Comparison of ENCODE assay signal across 16 mouse cellular contexts in genomic region chrX:105794806-105795403, GRCm38 (mm10). TPM values are rescaled to one million over a fixed set of nuclear protein-coding genes. Genes with fewer than 3 reads are reported as not detected.
A peak's percentile ranks its signal among the peaks of the same experiment; 100 is the strongest.
DNase-seq lines count a peak whose midpoint lies in the region; ATAC-seq and TF ChIP-seq lines count a peak whose summit lies in the region.
"Had no signal": no experiment of that assay in that cellular context is flagged by ENCODE, and none has a peak within 500 bp of the region (broad histone marks: within the 10 kb centered on the region; RNA-seq: fewer than 3 reads in every experiment).

No protein-coding gene starts in this region.

- no peak overlapping the region for H3K4me3 ChIP-seq in hindbrain, embryonic 13.5 days
- no peak overlapping the region for H3K4me3 ChIP-seq in hindbrain, postnatal 0 days (ENCODE audit: low read length)
- no peak overlapping the region for H3K4me3 ChIP-seq in midbrain, embryonic 12.5 days
- no peak overlapping the region for H3K4me3 ChIP-seq in midbrain, postnatal 0 days (ENCODE audit: low read depth, low read length)
- H3K4me3 ChIP-seq in forebrain, embryonic 14.5 days (ENCODE audit: low read depth, low read length), result no peak overlapping the region
- H3K4me3 ChIP-seq in stomach, embryonic 16.5 days (replicated peaks; ENCODE audit: low read length), result no peak overlapping the region

- no peaks in the 10 kb centered on the region for H3K36me3 ChIP-seq in hindbrain, embryonic 13.5 days
- H3K36me3 ChIP-seq in hindbrain, postnatal 0 days (ENCODE audit: insufficient read depth, low read length), result peaks cover 4% of the 10 kb centered on the region; the same call in 1 of the 2 replicates
- H3K36me3 ChIP-seq in midbrain, embryonic 12.5 days, result no peaks in the 10 kb centered on the region
- no peaks in the 10 kb centered on the region for H3K36me3 ChIP-seq in midbrain, postnatal 0 days (ENCODE audit: insufficient read depth, low read length)
- H3K36me3 ChIP-seq in forebrain, embryonic 14.5 days (ENCODE audit: control insufficient read depth, insufficient read depth, low read length), result 0 out of 2 replicates have a peak, but pooled peaks cover 9% of the 10 kb centered on the region
- no peaks in the 10 kb centered on the region for H3K36me3 ChIP-seq in stomach, embryonic 16.5 days (ENCODE audit: control insufficient read depth, insufficient read depth, low read length)

- no peaks in the 10 kb centered on the region for H3K9me3 ChIP-seq in hindbrain, embryonic 13.5 days
- no peaks in the 10 kb centered on the region for H3K9me3 ChIP-seq in hindbrain, postnatal 0 days (ENCODE audit: low read length)
- H3K9me3 ChIP-seq in midbrain, embryonic 12.5 days, result no peaks in the 10 kb centered on the region
- no peaks in the 10 kb centered on the region for H3K9me3 ChIP-seq in midbrain, postnatal 0 days (ENCODE audit: low read length)
- H3K9me3 ChIP-seq in forebrain, embryonic 14.5 days (replicated peaks; ENCODE audit: control insufficient read depth, low read length), result no peaks in the 10 kb centered on the region
- H3K9me3 ChIP-seq in stomach, embryonic 16.5 days (replicated peaks; ENCODE audit: control insufficient read depth, low read length), result no peaks in the 10 kb centered on the region

- H3K4me1 ChIP-seq in hindbrain, embryonic 13.5 days (replicated peaks), result no peaks in the 10 kb centered on the region
- H3K4me1 ChIP-seq in hindbrain, postnatal 0 days (ENCODE audit: insufficient read depth, low read length), result no peaks in the 10 kb centered on the region
- no peaks in the 10 kb centered on the region for H3K4me1 ChIP-seq in midbrain, embryonic 12.5 days
- H3K4me1 ChIP-seq in midbrain, postnatal 0 days (ENCODE audit: insufficient read depth, low read length), result no peaks in the 10 kb centered on the region
- no peaks in the 10 kb centered on the region for H3K4me1 ChIP-seq in forebrain, embryonic 14.5 days (ENCODE audit: control insufficient read depth, insufficient read depth, low read length)
- no peaks in the 10 kb centered on the region for H3K4me1 ChIP-seq in stomach, embryonic 16.5 days (ENCODE audit: control insufficient read depth, insufficient read depth, low read length)

- H3K9ac ChIP-seq in hindbrain, embryonic 13.5 days, result no peak overlapping the region
- no peak overlapping the region for H3K9ac ChIP-seq in hindbrain, postnatal 0 days (replicated peaks; ENCODE audit: low read length)
- no peak overlapping the region for H3K9ac ChIP-seq in midbrain, embryonic 12.5 days (replicated peaks)
- H3K9ac ChIP-seq in midbrain, postnatal 0 days (replicated peaks; ENCODE audit: low read length, poor library complexity, severe bottlenecking), result no peak overlapping the region
- H3K9ac ChIP-seq in forebrain, embryonic 14.5 days (ENCODE audit: low read length), result no peak overlapping the region
- no peak overlapping the region for H3K9ac ChIP-seq in stomach, embryonic 16.5 days (ENCODE audit: low read length)
- H3K9ac ChIP-seq: liver, embryonic 14.5 days had no signal

- no peak for TF ChIP-seq CTCF in hindbrain, postnatal 0 days (IDR thresholded peaks at IDR 0.05; ENCODE audit: low read depth)
- no peak for TF ChIP-seq CTCF in midbrain, postnatal 0 days (IDR thresholded peaks at IDR 0.05)

- 0 out of 2 replicates have a peak, but pooled peaks cover 2% of the 10 kb centered on the region for H3K27me3 ChIP-seq in hindbrain, embryonic 13.5 days
- no peaks in the 10 kb centered on the region for H3K27me3 ChIP-seq in hindbrain, postnatal 0 days (ENCODE audit: insufficient read depth, low read length)
- H3K27me3 ChIP-seq in midbrain, embryonic 12.5 days, result no peaks in the 10 kb centered on the region; the same call in 1 of the 2 replicates
- H3K27me3 ChIP-seq in midbrain, postnatal 0 days (ENCODE audit: insufficient read depth, low read length), result no peaks in the 10 kb centered on the region
- no peaks in the 10 kb centered on the region for H3K27me3 ChIP-seq in forebrain, embryonic 14.5 days (replicated peaks; ENCODE audit: control insufficient read depth, insufficient read depth, low read length)
- no peaks in the 10 kb centered on the region; the same call in 1 of the 2 replicates for H3K27me3 ChIP-seq in stomach, embryonic 16.5 days (ENCODE audit: control insufficient read depth, insufficient read depth, low read length)

- H3K27ac ChIP-seq in hindbrain, embryonic 13.5 days, result no peak overlapping the region; the same call in 1 of the 2 replicates
- no peak overlapping the region for H3K27ac ChIP-seq in hindbrain, postnatal 0 days
- H3K27ac ChIP-seq in midbrain, embryonic 12.5 days (replicated peaks), result no peak overlapping the region
- H3K27ac ChIP-seq in midbrain, postnatal 0 days (ENCODE audit: low read depth, low read length), result no peak overlapping the region
- H3K27ac ChIP-seq in forebrain, embryonic 14.5 days (ENCODE audit: low read depth, low read length), result no peak overlapping the region
- H3K27ac ChIP-seq in stomach, embryonic 16.5 days (ENCODE audit: low read length), result peak overlapping the region; percentile 21; the same call in 1 of the 2 replicates
- H3K27ac ChIP-seq: liver, embryonic 14.5 days had no signal

- peak; percentile 54 for ATAC-seq in hindbrain, embryonic 13.5 days (ENCODE audit: low FRiP score)
- ATAC-seq in hindbrain, postnatal 0 days, result no peak
- ATAC-seq in midbrain, embryonic 12.5 days (ENCODE audit: low FRiP score, low read depth), result peak; percentile 44; the same call in 1 of the 2 replicates
- ATAC-seq in midbrain, postnatal 0 days (ENCODE audit: low FRiP score), result no peak; the same call in 1 of the 2 replicates
- ATAC-seq in forebrain, embryonic 14.5 days, result peak; percentile 58
- ATAC-seq in stomach, embryonic 16.5 days (ENCODE audit: insufficient read depth, low FRiP score), result no peak; the same call in 1 of the 2 replicates
- ATAC-seq: intestine, embryonic 16.5 days had no signal

- WGBS in hindbrain, embryonic 13.5 days, result 57% methylated on average over 8 of the region's 8 CpGs
- 58% methylated on average over 8 of the region's 8 CpGs for WGBS in hindbrain, postnatal 0 days
- 57% methylated on average over 8 of the region's 8 CpGs for WGBS in midbrain, embryonic 12.5 days
- whole genome bisulfite sequencing in midbrain, postnatal 0 days, result 45% methylated on average over 8 of the region's 8 CpGs
- 46% methylated on average over 8 of the region's 8 CpGs for WGBS in forebrain, embryonic 14.5 days
- 50% methylated on average over 8 of the region's 8 CpGs for WGBS in stomach, embryonic 16.5 days

- DNase-seq in hindbrain, postnatal 0 days (ENCODE audit: low spot score), result no peak
- DNase-seq in midbrain, postnatal 0 days (ENCODE audit: low spot score), result no peak
- DNase-seq in forebrain, embryonic 14.5 days (ENCODE audit: low spot score), result peak; percentile 36
- no peak for DNase-seq in cerebellum, adult 9-11 months
- DNase-seq in kidney, adult 8-10 months, result no peak
- DNase-seq: cerebellum, adult 9-10 months; heart, adult 18-20 months; heart, postnatal 10 days; right cerebral cortex, postnatal 14 days; thymus, postnatal 25 days had no signal

- no peak overlapping the region for H3K4me2 ChIP-seq in hindbrain, embryonic 13.5 days
- no peak overlapping the region for H3K4me2 ChIP-seq in hindbrain, postnatal 0 days (ENCODE audit: low read depth, low read length)
- no peak overlapping the region for H3K4me2 ChIP-seq in midbrain, embryonic 12.5 days (replicated peaks)
- no peak overlapping the region for H3K4me2 ChIP-seq in midbrain, postnatal 0 days (ENCODE audit: low read depth, low read length, poor library complexity, severe bottlenecking)
- no peak overlapping the region for H3K4me2 ChIP-seq in forebrain, embryonic 14.5 days (ENCODE audit: low read length)
- H3K4me2 ChIP-seq in stomach, embryonic 16.5 days (ENCODE audit: low read depth, low read length), result no peak overlapping the region

RNA-seq across cellular contexts. Expression of gene Fgf16, which starts 30.8 kb away (rescaled TPM):
- polyA plus RNA-seq in hindbrain, embryonic 13.5 days (2015; fragmentation: Nextera tagmentation; extraction: Ambion mirVana), result not detected in 2 replicates
- 0.05 and 0.18 TPM in 2 replicates for total RNA-seq in hindbrain, postnatal 0 days (2014; rRNA removed)
- 0.16 TPM in 1 of 2 replicates, not detected in the other for polyA plus RNA-seq in hindbrain, postnatal 0 days (2015; fragmentation: Nextera tagmentation; extraction: Ambion mirVana)
- not detected in 2 replicates for polyA plus RNA-seq in midbrain, embryonic 12.5 days (2016; fragmentation: Nextera tagmentation; extraction: Ambion mirVana)
- not detected in 2 replicates for total RNA-seq in midbrain, postnatal 0 days (2014; rRNA removed)
- 0.12 and 0.20 TPM in 2 replicates for polyA plus RNA-seq in midbrain, postnatal 0 days (2015; fragmentation: Nextera tagmentation; extraction: Ambion mirVana)
- not detected in 2 replicates for polyA plus RNA-seq in forebrain, embryonic 14.5 days (2014; fragmentation: Nextera tagmentation; extraction: Ambion mirVana)
- 0.14 and 0.15 TPM in 2 replicates for polyA plus RNA-seq in stomach, embryonic 16.5 days (2015; fragmentation: Nextera tagmentation; extraction: Ambion mirVana)
- total RNA-seq: megakaryocyte-erythroid progenitor cell, adult 5-6 weeks had no signal
- polyA plus RNA-seq: intestine, embryonic 16.5 days; liver, embryonic 14.5 days had no signal

Comparison
In these comparisons a context has a peak if more than half of its experiments do, and no peak if none do; other contexts are left out.
1. ATAC-seq: peak in hindbrain, embryonic 13.5 days (single experiment), midbrain, embryonic 12.5 days (single experiment) and forebrain, embryonic 14.5 days (single experiment); none in hindbrain, postnatal 0 days (single experiment), midbrain, postnatal 0 days (single experiment) and stomach, embryonic 16.5 days (single experiment).